Mouse (Mus musculus): ENCODE measurements at regions not wholly inside any gene's neighbourhood (a gene's known extent, or its start where the extent isn't known, plus 50 kb on each side); places are given as distances from the start of the nearest gene placed in this dataset.

DNA sequence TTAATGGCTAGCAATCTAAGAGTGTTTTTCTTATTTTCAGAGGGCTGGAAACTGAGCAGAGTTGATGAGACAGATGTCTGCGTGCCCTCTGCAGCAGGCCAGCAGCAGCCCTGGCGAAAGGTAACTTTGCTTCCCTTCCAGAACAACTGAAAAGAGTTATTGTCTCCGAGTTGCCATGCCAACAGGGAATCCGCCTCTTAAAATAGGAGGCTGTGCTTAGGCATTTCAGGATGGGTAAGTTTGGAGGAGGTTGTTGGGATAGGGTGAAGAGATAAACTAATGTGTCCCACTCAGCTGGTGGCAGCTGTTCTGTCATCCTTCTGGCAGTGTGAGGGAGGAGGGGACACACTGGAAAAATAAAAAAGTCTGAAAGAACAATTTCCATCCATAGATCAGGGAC is 100.6 kb upstream of the Sertad2 start:
- H3K27me3 ChIP-seq = peaks cover 4% of the 10 kb centered on the region
- no peaks in the 10 kb centered on the region for H3K36me3 ChIP-seq
- H3K4me3 ChIP-seq = no peak overlapping the region
- H3K4me2 ChIP-seq (replicated peaks) = no peak overlapping the region
- peaks cover 2% of the 10 kb centered on the region; the same call in 1 of the 2 replicates for H3K9me3 ChIP-seq
- no peak overlapping the region for H3K9ac ChIP-seq (replicated peaks)
- peaks cover 17% of the 10 kb centered on the region for H3K4me1 ChIP-seq
- no peak overlapping the region for H3K27ac ChIP-seq (replicated peaks)
- 9% methylated on average over 4 of the region's 4 CpGs for WGBS
- no peak for ATAC-seq (ENCODE audit: low FRiP score, low read depth)

DNA sequence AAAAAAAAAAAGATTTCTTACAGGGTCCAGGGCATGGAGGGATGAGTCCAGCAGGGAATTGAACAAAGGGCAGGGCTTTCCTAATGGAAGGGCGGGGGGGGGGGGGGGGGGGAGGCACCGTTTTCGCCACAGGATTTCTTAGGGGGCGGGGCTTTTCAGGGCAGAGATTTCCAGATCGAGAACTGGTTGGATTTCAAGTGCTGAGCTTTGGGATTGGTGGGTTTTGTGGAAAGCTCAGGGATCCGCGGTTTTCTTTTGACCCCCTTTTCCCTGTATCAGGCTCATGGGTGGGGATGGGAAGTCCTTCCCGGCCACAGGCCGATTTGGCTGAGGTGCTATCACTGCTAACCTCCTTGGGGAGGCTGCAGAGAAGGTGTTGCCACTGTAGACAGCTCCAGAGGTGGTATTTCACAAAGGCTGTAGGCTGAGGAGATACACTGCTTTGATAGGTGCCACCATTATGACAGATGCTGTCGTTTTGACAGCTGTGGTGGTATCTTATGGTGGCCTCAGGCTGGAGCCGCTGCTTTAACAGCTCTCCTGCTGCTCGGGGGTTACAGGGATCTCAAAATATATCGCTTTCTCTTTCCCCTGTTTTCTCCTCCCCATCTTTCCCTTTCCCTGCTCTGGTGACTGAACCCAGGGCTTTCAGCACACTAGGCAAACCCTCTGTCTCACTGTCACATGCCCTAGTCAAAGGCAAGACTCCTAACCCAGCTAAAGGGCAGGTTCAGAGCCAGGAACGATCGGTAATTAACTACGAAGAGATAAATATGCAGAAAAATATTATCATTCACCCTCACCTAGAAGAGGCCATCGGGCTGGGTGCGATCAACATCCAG is 97.8 kb upstream of the Sertad2 start:
- Histone ChIP-seq H3K36me3 (no peaks in the 10 kb centered on the region), H3K4me2 (replicated peaks) (peak overlapping the region; percentile 50), H3K4me1 (peaks cover 17% of the 10 kb centered on the region), H3K4me3 (peak overlapping the region; percentile 25), H3K9me3 (peaks cover 5% of the 10 kb centered on the region; the same call in 1 of the 2 replicates), H3K9ac (replicated peaks) (peak overlapping the region; percentile 54), H3K27me3 (peaks cover 6% of the 10 kb centered on the region), H3K27ac (replicated peaks) (no peak overlapping the region)
- WGBS = 11% methylated on average over 15 of the region's 18 CpGs
- ATAC-seq (ENCODE audit: low FRiP score, low read depth) = peak; percentile 35; the same call in 1 of the 2 replicates

DNA sequence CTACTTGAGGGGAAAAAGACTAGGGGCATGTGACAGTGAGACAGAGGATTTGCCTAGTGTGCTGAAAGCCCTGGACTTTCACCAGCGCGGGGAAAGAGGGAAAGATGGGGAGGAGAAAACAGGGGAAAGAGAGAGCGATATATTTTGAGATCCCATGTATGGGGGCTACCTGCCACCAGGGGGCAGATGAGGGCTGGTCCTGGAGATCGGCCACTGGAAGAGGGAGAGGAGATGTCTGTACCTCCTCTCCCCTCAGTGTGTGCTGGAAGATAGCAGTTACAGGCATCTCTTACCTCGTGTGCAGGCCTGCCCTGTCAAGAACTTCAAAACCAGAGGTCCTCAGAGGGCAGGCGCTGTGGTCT is 97.2 kb upstream of the Sertad2 start:
- Histone ChIP-seq H3K27me3 (peaks cover 3% of the 10 kb centered on the region), H3K9ac (replicated peaks) (peak overlapping the region; percentile 54; the same call in 1 of the 2 replicates), H3K4me2 (replicated peaks) (peak overlapping the region; percentile 50), H3K9me3 (peaks cover 5% of the 10 kb centered on the region; the same call in 1 of the 2 replicates), H3K36me3 (no peaks in the 10 kb centered on the region), H3K4me3 (peak overlapping the region; percentile 25), H3K27ac (replicated peaks) (no peak overlapping the region), H3K4me1 (peaks cover 17% of the 10 kb centered on the region)
- ATAC-seq (ENCODE audit: low FRiP score, low read depth) = peak; percentile 78
- 3% methylated on average over 6 of the region's 6 CpGs for WGBS

DNA sequence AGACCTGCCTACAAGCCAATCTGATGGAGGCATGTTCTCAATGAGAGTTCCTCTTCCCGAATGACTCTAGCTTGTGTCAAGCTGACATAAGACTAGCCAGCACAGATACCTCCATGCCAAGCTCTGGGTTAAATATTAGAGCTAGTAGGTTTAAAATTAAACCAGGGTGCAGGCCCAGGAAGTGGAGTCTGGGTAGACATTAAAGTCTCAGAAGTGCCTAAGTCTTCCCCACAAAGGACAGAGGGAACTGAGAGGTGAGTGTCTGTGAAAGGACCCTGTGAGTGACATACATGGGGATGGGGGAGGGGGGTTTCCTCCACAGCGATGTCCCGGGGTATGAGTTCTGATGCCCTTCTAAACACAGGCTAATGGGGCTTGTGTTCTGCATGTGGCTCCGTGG is 90.2 kb upstream of the Sertad2 start:
- Histone ChIP-seq H3K27me3 (peaks cover 19% of the 10 kb centered on the region), H3K36me3 (no peaks in the 10 kb centered on the region), H3K9me3 (no peaks in the 10 kb centered on the region), H3K27ac (replicated peaks) (no peak overlapping the region), H3K4me1 (0 out of 2 replicates have a peak, but pooled peaks cover 2% of the 10 kb centered on the region), H3K9ac (replicated peaks) (no peak overlapping the region), H3K4me2 (replicated peaks) (no peak overlapping the region), H3K4me3 (no peak overlapping the region)
- 87% methylated on average over 4 of the region's 4 CpGs for WGBS
- ATAC-seq (ENCODE audit: low FRiP score, low read depth) = no peak

DNA sequence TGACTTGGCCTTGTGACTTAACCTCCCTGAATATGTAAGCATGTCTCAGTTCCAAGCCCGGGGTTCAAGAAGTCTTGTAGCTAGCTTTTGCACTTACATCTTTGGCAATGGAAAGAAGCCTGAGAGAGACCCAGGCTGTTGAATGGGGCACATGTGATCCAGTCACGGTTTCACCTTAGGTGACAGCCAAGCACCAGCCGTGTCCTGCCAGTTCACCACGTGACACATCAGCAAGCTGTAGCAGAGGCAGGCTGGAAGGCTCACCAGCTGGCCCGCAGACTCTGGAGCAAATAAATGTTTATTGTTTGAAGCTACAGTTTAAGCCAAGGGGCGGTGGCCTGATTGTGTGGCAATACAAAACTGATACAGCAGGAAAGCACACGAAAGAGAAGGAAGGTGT is 89.3 kb upstream of the Sertad2 start:
- Histone ChIP-seq H3K4me3 (no peak overlapping the region), H3K4me1 (0 out of 2 replicates have a peak, but pooled peaks cover 2% of the 10 kb centered on the region), H3K4me2 (replicated peaks) (no peak overlapping the region), H3K36me3 (no peaks in the 10 kb centered on the region), H3K9ac (replicated peaks) (no peak overlapping the region), H3K27me3 (peaks cover 24% of the 10 kb centered on the region), H3K9me3 (no peaks in the 10 kb centered on the region), H3K27ac (replicated peaks) (no peak overlapping the region)
- 89% methylated on average over 7 of the region's 7 CpGs for WGBS
- no peak for ATAC-seq (ENCODE audit: low FRiP score, low read depth)

DNA sequence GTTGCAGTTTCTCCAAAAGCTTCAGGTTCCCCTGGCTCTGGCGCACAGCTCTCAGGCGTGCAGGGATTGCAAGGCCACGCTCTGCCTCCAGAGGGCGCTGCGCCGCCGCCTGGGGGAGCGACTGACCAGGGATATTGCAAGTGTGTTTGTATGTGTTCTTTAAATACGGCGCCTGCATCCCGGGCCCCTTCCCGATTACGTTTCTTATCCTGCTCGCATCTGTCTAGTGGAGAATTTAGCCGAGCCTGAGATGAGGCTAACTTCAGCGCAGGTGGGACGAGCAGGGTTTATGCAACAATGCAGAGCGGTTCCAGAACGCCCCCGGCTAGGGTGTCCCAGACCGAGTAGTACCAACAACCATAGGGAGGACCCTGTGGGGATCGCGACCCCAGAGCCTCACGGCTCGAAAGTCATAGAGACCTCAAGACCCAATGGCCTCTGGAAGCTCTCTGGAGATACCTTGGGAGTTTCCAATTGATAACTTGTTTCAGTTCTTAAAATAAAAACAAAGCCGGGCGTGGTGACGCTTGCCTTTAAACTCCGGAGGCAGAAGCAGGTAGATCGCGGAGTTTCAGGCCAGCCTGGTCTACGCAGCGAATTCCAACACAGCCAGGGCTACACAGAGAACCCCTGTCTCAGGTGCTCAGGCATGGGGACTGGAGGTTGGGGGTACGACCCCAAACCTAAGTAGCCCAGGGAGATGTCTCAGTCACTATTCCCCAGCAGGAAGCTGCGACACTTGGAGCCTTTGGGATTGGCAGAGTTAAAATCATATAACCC is 87.8 kb upstream of the Sertad2 start:
- Histone ChIP-seq H3K9ac (replicated peaks) (peak overlapping the region; percentile 54), H3K9me3 (no peaks in the 10 kb centered on the region), H3K4me2 (replicated peaks) (peak overlapping the region; percentile 80), H3K4me1 (0 out of 2 replicates have a peak, but pooled peaks cover 2% of the 10 kb centered on the region), H3K27me3 (peaks cover 25% of the 10 kb centered on the region), H3K4me3 (peak overlapping the region; percentile 54), H3K27ac (replicated peaks) (no peak overlapping the region), H3K36me3 (no peaks in the 10 kb centered on the region)
- ATAC-seq (ENCODE audit: low FRiP score, low read depth) = peak; percentile 77
- under 1% methylated on average over 35 of the region's 35 CpGs for WGBS

DNA sequence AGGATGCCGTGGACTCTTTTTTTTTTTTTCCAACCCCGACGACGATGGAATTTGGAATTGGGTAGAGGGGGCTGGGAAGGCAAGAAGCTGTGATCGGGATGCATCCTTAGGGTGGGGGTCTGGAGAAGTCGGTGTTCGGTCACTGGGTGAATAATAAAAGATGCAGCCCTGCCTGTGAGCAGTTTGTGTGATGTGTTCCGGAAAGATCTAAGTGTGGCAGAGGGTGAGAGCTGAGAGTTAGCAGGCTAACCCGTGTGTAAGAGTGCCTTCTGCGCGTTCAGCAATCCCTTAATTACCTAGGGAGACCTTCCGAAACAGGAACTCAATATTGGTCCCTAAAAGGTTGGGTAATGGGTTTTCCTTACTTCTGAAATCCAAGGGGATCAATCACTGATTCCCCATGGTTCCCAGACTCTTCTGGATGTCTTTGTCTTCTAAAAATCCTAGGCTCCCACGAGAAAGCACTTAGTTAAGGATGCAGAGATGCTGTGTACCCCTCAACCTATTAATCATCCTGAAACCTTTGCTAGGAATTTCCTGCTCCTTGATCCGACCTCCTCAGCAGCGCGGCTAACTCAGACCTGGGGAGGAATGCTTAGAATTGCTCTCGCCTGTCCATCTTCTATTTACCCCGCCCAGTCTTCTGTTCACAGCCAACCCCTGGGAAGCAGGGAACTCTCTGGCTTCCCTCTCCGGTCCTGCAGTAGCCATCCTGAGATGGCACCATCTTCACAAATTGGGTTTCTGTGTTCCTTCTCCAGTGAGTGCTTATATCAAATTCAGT is 87.0 kb upstream of the Sertad2 start:
- WGBS = under 1% methylated on average over 19 of the region's 19 CpGs

DNA sequence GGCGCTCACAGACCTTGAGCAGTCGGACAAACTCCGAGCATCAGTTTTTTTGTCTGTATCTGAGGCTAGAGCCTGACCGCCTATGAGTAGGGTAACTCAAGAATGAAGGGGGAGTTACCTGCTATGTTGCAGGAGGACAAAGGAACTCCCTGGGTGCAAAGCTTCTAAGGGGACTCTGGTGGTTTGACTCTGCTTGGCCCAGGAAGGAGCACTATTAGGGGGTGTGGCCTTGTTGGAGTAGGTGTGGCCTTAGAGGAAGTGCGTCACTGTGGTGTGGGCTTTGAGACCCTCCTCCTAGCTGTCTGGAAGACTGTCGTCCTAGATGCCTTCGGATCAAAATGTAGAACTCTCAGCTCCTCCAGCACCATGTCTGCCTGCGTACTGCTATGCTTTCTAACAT is 83.9 kb upstream of the Sertad2 start:
- Histone ChIP-seq H3K4me1 (0 out of 2 replicates have a peak, but pooled peaks cover 2% of the 10 kb centered on the region), H3K27ac (replicated peaks) (no peak overlapping the region), H3K4me3 (no peak overlapping the region), H3K27me3 (peaks cover 27% of the 10 kb centered on the region), H3K9ac (replicated peaks) (no peak overlapping the region), H3K9me3 (no peaks in the 10 kb centered on the region), H3K4me2 (replicated peaks) (no peak overlapping the region), H3K36me3 (no peaks in the 10 kb centered on the region)
- WGBS = 90% methylated on average over 8 of the region's 8 CpGs
- no peak for ATAC-seq (ENCODE audit: low FRiP score, low read depth)

More for the DNA sequence above, 87.0 kb upstream of the Sertad2 start:
- H3K36me3 ChIP-seq = no peaks in the 10 kb centered on the region
- H3K4me3 ChIP-seq = peak overlapping the region; percentile 54
- no peaks in the 10 kb centered on the region for H3K9me3 ChIP-seq
- H3K4me1 ChIP-seq = 0 out of 2 replicates have a peak, but pooled peaks cover 2% of the 10 kb centered on the region
- H3K27me3 ChIP-seq = peaks cover 25% of the 10 kb centered on the region
- peak; percentile 54; the same call in 1 of the 2 replicates for ATAC-seq (ENCODE audit: low FRiP score, low read depth)
- H3K9ac ChIP-seq (replicated peaks) = peak overlapping the region; percentile 54
- peak overlapping the region; percentile 80 for H3K4me2 ChIP-seq (replicated peaks)
- H3K27ac ChIP-seq (replicated peaks) = no peak overlapping the region

DNA sequence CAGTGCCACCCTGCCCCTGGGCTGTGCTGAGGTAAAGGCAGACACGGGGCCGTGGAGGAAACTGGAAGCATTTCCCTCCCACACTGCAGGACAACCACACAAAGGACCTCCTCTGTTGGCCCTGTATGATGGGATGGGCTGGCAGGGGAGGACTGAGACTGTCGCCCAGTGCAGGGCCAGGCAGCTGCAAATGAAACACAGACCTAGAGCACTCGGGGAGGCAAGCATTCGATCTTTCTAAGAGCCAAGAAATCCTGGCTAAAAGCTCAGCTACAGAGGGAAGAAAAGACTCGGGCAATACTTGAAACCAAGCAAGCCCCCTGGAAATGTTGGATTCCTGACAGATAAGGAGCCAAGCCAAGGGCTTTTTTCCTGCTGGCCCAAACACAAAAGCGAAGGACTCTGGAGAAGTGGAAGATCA is 82.5 kb upstream of the Sertad2 start:
- Histone ChIP-seq H3K4me3 (no peak overlapping the region), H3K36me3 (no peaks in the 10 kb centered on the region), H3K27ac (replicated peaks) (no peak overlapping the region), H3K27me3 (peaks cover 25% of the 10 kb centered on the region), H3K4me2 (replicated peaks) (no peak overlapping the region), H3K4me1 (0 out of 2 replicates have a peak, but pooled peaks cover 2% of the 10 kb centered on the region), H3K9ac (replicated peaks) (no peak overlapping the region), H3K9me3 (no peaks in the 10 kb centered on the region)
- WGBS = 63% methylated on average over 7 of the region's 7 CpGs
- ATAC-seq (ENCODE audit: low FRiP score, low read depth) = no peak

DNA sequence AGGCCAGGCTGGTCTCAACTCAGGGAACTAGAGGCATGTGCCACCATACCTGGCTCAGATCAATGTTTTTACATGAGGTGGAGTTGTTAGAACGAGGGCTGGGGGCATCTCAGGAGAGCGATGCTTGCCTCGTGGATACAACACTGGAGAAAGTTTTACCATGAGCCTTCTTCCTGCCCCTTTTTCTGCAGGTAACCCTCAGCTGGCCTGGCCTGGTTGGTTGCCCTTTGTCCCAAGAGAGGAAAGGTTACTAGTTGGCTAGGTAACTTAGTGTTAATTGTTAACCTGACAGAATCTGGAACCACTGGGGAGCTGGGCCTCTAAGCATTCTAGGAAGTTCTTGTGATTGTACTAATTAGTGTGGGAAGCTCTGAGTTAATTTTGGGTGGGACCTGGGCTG is 81.0 kb upstream of the Sertad2 start:
- H3K27ac ChIP-seq (replicated peaks) = no peak overlapping the region
- H3K4me3 ChIP-seq = no peak overlapping the region
- H3K9me3 ChIP-seq = no peaks in the 10 kb centered on the region
- no peak for ATAC-seq (ENCODE audit: low FRiP score, low read depth)
- no peaks in the 10 kb centered on the region for H3K4me1 ChIP-seq
- peaks cover 20% of the 10 kb centered on the region for H3K27me3 ChIP-seq
- WGBS = 78% methylated on average over 3 of the region's 3 CpGs
- no peaks in the 10 kb centered on the region for H3K36me3 ChIP-seq
- no peak overlapping the region for H3K9ac ChIP-seq (replicated peaks)
- no peak overlapping the region for H3K4me2 ChIP-seq (replicated peaks)

DNA sequence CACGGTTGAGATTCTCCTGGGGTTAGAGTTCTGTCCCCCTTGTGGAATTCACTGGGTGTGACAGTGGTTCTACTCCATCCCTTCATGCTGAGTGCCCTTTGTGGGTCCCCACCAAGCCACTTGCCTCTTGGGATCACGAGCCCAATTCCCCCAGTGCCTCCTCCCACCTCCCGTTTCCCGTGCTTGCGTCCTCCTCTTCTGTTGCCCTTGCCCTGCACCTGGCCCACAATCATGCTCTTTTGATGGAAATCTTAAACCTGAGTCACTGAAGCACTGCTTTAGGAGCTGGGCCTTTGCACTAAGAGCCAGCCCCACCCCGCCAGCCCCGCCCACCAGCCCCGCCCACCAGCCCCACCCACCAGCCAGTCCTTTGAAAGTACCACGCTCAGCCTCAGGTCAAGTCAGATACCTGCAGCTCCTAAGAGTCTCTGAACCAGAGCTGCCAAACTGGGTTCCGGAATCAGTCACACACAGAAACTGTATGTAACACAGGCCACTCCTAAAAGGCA is 79.8 kb upstream of the Sertad2 start:
- H3K4me1 ChIP-seq = no peaks in the 10 kb centered on the region
- no peak for ATAC-seq (ENCODE audit: low FRiP score, low read depth)
- H3K9me3 ChIP-seq = no peaks in the 10 kb centered on the region
- H3K36me3 ChIP-seq = no peaks in the 10 kb centered on the region
- WGBS = 18% methylated on average over 10 of the region's 10 CpGs
- H3K27me3 ChIP-seq = peaks cover 14% of the 10 kb centered on the region
- H3K4me3 ChIP-seq = no peak overlapping the region
- H3K4me2 ChIP-seq (replicated peaks) = no peak overlapping the region
- H3K9ac ChIP-seq (replicated peaks) = no peak overlapping the region
- no peak overlapping the region for H3K27ac ChIP-seq (replicated peaks)
